Mouse (Mus musculus) midbrain, embryonic 14.5 days (tissue): ENCODE measurements at regions not wholly inside any gene's neighbourhood (a gene's known extent, or its start where the extent isn't known, plus 50 kb on each side); places are given as distances from the start of the nearest gene placed in this dataset.

Experiments used
- ATAC-seq: fragments of 200-750 bp; cut with Nextera tagmentation; 2 replicates; pipeline ENCODE4 v1.8.0; 2017; ENCODE audit warnings: moderate number of reproducible peaks, moderate library complexity; ENCODE audit not compliant: low FRiP score, low TSS enrichment
- DNase-seq: peaks from one replicate; pipeline ENCODE4 v3.0.0-alpha.2; 2015
- H3K27ac ChIP-seq: fragments of 300-500 bp; sonication (generic); replicated peaks from 2 replicates; pipeline ENCODE4 v1.5.1; 2014; ENCODE audit warnings: mild to moderate bottlenecking, low read depth, low read length, moderate library complexity
- H3K27me3 ChIP-seq: fragments of 300-500 bp; sonication (generic); 2 replicates; pipeline ENCODE4 v1.6.1; 2014; ENCODE audit warnings: low read length, control low read depth, mixed read lengths; ENCODE audit not compliant: control insufficient read depth, insufficient read depth
- H3K36me3 ChIP-seq: fragments of 300-500 bp; sonication (generic); 2 replicates; pipeline ENCODE4 v1.6.1; 2014; ENCODE audit warnings: low read length, control low read depth; ENCODE audit not compliant: control insufficient read depth, insufficient read depth
- H3K4me1 ChIP-seq: fragments of 300-500 bp; sonication (generic); 2 replicates; pipeline ENCODE4 v1.6.1; 2014; ENCODE audit warnings: mild to moderate bottlenecking, antibody characterized with exemption, low read length, control low read depth; ENCODE audit not compliant: control insufficient read depth, insufficient read depth
- H3K4me2 ChIP-seq: fragments of 300-500 bp; sonication (generic); 2 replicates; pipeline ENCODE4 v1.6.1; 2014; ENCODE audit warnings: mild to moderate bottlenecking, low read length, moderate library complexity
- H3K4me3 ChIP-seq: fragments of 300-500 bp; sonication (generic); replicated peaks from 2 replicates; pipeline ENCODE4 v1.5.1; 2014; ENCODE audit warnings: low read depth, low read length
- H3K9ac ChIP-seq: fragments of 300-500 bp; sonication (generic); replicated peaks from 2 replicates; pipeline ENCODE4 v1.6.1; 2014; ENCODE audit warnings: mild to moderate bottlenecking, low read length, moderate library complexity
- H3K9me3 ChIP-seq: fragments of 300-500 bp; sonication (generic); 2 replicates; pipeline ENCODE4 v1.6.1; 2016; ENCODE audit warnings: low read length, control low read depth, mixed read lengths; ENCODE audit not compliant: control insufficient read depth
- WGBS: fragments of 180-500 bp; shearing (Covaris S2); extraction: QIAGEN DNeasy Blood & Tissue Kit; methylation state at CpG from one replicate; pipeline ENCODE4 v1.1.7; 2014; 5-methylcytosine and 5-hydroxymethylcytosine counted together

- Histone ChIP-seq H3K27ac (peak overlapping the region; percentile 71), H3K9me3 (no peaks in the 10 kb centered on the region)
- ATAC-seq: no peak
Observed at GRCm38 (mm10) chr2:75061456-75062188, 236.0 kb downstream of the Mtx2 start.

DNA sequence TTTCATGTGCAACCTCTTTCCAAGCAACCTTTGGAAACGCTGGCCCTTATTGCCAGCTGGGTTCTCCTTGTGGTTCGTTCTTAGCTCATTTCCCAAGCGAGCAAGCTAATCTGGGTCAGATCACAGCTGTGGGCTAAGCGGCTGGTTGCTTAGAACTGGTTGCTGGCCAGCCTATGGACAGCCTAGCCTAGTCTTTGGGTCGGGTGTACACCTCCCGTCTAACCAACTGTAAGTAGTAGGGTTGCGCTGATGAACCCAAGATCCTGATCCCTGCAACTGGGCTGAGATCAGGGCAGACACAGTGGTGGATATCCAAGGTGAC lies 236.5 kb downstream of the Mtx2 start:
- no peak for ATAC-seq
- H3K27me3 ChIP-seq: no peaks in the 10 kb centered on the region
- H3K4me1 ChIP-seq: peaks cover 12% of the 10 kb centered on the region; the same call in 1 of the 2 replicates
- H3K27ac ChIP-seq: peak overlapping the region; percentile 71; the same call in 1 of the 2 replicates
- H3K4me3 ChIP-seq: no peak overlapping the region
- H3K9ac ChIP-seq: no peak overlapping the region
- no peak for DNase-seq
- no peak overlapping the region for H3K4me2 ChIP-seq
- no peaks in the 10 kb centered on the region for H3K9me3 ChIP-seq
- 85% methylated on average over 7 of the region's 7 CpGs for WGBS
- H3K36me3 ChIP-seq: no peaks in the 10 kb centered on the region

More at GRCm38 (mm10) chr2:75061456-75062188, 236.0 kb downstream of the Mtx2 start:
- H3K36me3 ChIP-seq: no peaks in the 10 kb centered on the region
- no peak overlapping the region for H3K9ac ChIP-seq
- H3K27me3 ChIP-seq: no peaks in the 10 kb centered on the region
- peaks cover 12% of the 10 kb centered on the region; the same call in 1 of the 2 replicates for H3K4me1 ChIP-seq
- WGBS: 63% methylated on average over 12 of the region's 12 CpGs
- H3K4me2 ChIP-seq: no peak overlapping the region
- no peak overlapping the region for H3K4me3 ChIP-seq
- peak; percentile 37 for DNase-seq

DNA sequence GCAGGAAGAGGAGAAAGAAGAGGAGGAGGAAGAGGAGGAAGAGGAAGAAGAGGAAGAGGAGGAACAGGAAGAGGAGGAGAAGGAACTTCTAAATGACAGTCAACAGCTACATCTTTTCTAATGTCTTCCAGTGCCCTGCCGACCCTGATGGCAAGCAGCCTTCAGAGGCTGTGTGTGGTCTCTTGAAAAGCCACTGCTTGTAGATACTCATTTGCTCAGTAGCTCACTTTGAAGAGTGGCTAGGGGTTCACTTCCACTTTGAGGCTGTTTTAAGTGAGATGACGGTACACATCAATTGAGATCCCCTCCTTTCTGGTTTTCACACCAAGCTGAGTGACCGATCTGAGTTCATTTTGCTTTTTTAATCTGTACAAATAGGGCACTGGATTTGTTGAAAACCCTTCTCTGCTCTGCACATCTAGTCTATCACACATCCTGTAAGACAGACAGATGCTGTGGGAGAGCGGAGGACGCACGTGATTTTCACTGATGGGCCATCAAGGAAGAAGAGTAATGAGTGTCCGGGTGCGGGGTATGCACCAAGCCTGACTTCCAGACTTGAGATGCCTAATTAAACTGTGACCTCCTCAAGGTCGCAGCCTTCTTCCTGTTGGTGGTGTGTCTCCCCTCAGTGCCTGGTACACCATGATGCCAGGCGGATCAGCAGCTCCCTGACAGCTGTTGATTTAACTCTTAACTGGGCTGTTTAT lies 239.0 kb downstream of the Mtx2 start:
- DNase-seq (no peak), ATAC-seq (no peak)
- Histone ChIP-seq H3K4me3 (no peak overlapping the region), H3K9me3 (no peaks in the 10 kb centered on the region), H3K4me1 (peaks cover 12% of the 10 kb centered on the region; the same call in 1 of the 2 replicates), H3K27me3 (no peaks in the 10 kb centered on the region), H3K36me3 (no peaks in the 10 kb centered on the region), H3K9ac (no peak overlapping the region), H3K4me2 (no peak overlapping the region), H3K27ac (peak overlapping the region; percentile 45; the same call in 1 of the 2 replicates)
- WGBS: 80% methylated on average over 10 of the region's 10 CpGs

DNA sequence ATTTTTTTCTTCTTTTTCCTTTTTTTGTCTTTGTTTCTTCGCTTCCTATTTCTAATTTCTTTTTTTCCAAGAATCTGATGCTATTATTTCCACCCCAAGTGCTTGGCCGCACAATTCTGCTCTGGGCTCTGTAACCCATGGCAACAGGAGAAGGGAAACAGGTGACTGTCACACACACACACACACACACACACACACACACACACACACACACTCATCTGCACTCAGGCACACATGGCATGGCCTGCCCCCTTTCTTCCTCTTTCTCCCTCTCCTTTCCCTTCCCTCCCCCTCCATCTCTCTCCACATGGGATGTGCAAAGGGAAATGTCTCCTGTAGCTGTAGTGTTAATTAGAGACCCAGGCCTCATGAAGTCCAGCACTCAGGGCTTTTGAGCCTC lies 239.7 kb downstream of the Mtx2 start:
- peak; percentile 61 for DNase-seq

GRCm38 (mm10) chr2:75069321-75069720 lies 243.7 kb downstream of the Mtx2 start:
- ATAC-seq (no peak), DNase-seq (no peak)
- Histone ChIP-seq H3K9me3 (no peaks in the 10 kb centered on the region), H3K4me1 (peaks cover 16% of the 10 kb centered on the region), H3K36me3 (no peaks in the 10 kb centered on the region), H3K9ac (no peak overlapping the region), H3K27ac (no peak overlapping the region), H3K4me2 (no peak overlapping the region), H3K27me3 (no peaks in the 10 kb centered on the region), H3K4me3 (no peak overlapping the region)
- 86% methylated on average over 2 of the region's 2 CpGs for WGBS

More for the DNA sequence above, 239.7 kb downstream of the Mtx2 start:
- H3K9ac ChIP-seq: no peak overlapping the region
- H3K36me3 ChIP-seq: no peaks in the 10 kb centered on the region
- WGBS: 37% methylated on average over 2 of the region's 2 CpGs
- ATAC-seq: no peak
- H3K4me2 ChIP-seq: no peak overlapping the region
- no peaks in the 10 kb centered on the region for H3K27me3 ChIP-seq
- H3K27ac ChIP-seq: peak overlapping the region; percentile 45; the same call in 1 of the 2 replicates
- no peak overlapping the region for H3K4me3 ChIP-seq
- H3K4me1 ChIP-seq: peaks cover 10% of the 10 kb centered on the region; the same call in 1 of the 2 replicates
- no peaks in the 10 kb centered on the region for H3K9me3 ChIP-seq

- Histone ChIP-seq H3K4me3 (no peak overlapping the region), H3K9me3 (no peaks in the 10 kb centered on the region), H3K36me3 (no peaks in the 10 kb centered on the region), H3K4me2 (no peak overlapping the region), H3K4me1 (peaks cover 18% of the 10 kb centered on the region), H3K27me3 (no peaks in the 10 kb centered on the region), H3K9ac (no peak overlapping the region), H3K27ac (no peak overlapping the region; the same call in 1 of the 2 replicates)
- no peak for ATAC-seq
- no peak for DNase-seq
- WGBS: 73% methylated on average over 3 of the region's 3 CpGs
Observed at GRCm38 (mm10) chr2:75072021-75072420, 246.4 kb downstream of the Mtx2 start.

- WGBS: 37% methylated on average over 8 of the region's 8 CpGs
- no peak overlapping the region for H3K4me2 ChIP-seq
- peak; percentile 55 for DNase-seq
- no peaks in the 10 kb centered on the region for H3K36me3 ChIP-seq
- H3K4me1 ChIP-seq: peaks cover 18% of the 10 kb centered on the region
- no peak overlapping the region for H3K9ac ChIP-seq
- H3K4me3 ChIP-seq: no peak overlapping the region
- ATAC-seq: no peak
- H3K27me3 ChIP-seq: no peaks in the 10 kb centered on the region
- H3K9me3 ChIP-seq: no peaks in the 10 kb centered on the region
- no peak overlapping the region; the same call in 1 of the 2 replicates for H3K27ac ChIP-seq
Observed at GRCm38 (mm10) chr2:75072471-75072870, 246.9 kb downstream of the Mtx2 start.

DNA sequence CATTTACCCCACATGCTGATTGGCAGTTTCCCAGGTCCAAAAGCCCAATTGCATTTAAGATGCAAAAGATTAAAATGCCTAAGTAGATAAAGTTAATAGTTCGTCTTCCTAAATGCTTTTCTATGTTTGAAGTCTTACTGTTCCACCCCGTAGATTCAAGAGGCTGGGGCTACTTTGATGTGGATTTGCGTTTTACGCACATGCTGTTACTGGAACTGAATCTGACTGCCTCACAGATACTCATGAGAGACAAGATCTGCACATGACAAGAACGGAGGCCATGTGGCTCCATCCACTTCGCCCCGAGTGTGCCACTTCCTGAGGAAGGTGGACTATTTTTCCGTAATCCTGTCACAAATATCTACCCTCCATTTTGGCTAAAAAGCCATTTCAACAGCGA lies 247.6 kb downstream of the Mtx2 start:
- ATAC-seq (no peak), DNase-seq (peak; percentile 39)
- H3K4me2 ChIP-seq: no peak overlapping the region
- peaks cover 18% of the 10 kb centered on the region for H3K4me1 ChIP-seq
- no peaks in the 10 kb centered on the region for H3K9me3 ChIP-seq
- no peaks in the 10 kb centered on the region for H3K36me3 ChIP-seq
- no peak overlapping the region for H3K4me3 ChIP-seq
- WGBS: 62% methylated on average over 9 of the region's 9 CpGs
- peak overlapping the region; percentile 69 for H3K27ac ChIP-seq
- no peak overlapping the region for H3K9ac ChIP-seq
- H3K27me3 ChIP-seq: no peaks in the 10 kb centered on the region
